Mouse (Mus musculus) kidney, adult 11 months (tissue): ENCODE measurements around the gene Slc4a7.

ENCODE experiments used
- DNase-seq: peaks from one replicate; pipeline ENCODE4 v3.0.0; 2022

The Slc4a7 gene

DNA sequence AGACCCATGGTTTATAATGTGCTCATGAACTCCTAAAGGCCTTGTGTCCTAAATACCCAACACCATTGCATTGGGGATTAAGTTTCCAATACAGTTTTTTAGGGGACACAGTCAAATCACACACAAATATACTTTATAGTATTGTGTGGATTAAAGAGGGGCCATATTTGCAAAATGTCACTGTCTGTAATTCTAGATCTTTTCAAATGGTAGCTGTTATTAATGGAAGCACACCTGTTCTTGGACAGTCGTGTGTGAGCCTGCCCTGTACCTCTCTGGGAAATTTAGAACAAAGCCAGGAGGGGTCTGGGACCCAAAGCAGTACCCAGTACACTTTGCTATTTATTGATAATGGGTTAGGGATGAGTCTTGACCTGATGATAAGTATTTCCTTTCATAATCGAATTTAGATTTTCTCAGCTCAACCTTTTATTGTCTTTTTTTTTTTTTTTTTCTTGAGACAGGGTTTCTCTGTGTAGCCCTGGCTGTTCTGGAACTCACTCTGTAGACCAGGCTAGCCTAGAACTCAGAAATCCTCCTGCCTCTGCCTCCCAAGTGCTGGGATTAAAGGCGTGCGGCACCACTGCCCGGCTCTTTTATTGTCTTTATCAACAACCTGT, at the start of gene Slc4a7:
Slc4a7 (plus strand) TSS at position 570 of the 620 bp plus-strand sequence.
- no peak for DNase-seq

DNA sequence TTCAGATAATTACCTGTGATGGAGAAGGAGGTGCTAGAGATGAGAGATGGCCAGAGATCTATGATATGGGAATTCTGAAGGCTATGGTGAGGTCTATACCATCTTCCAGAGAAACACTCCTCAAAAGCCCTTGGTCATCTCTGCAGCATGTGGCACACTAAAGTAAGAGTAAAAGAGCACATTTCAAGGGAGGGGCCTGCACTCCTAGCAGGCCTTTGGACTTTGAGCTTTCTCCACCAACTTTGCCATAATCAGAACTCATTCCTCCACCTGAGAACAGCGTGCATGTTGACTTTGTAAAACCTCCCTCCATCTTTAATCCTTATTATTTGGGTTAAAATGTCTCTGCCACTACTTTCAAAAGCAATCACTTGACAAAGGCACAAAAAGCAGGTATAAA, 31.5 kb upstream of the Slc4a7 start:
- DNase-seq, result no peak

DNA sequence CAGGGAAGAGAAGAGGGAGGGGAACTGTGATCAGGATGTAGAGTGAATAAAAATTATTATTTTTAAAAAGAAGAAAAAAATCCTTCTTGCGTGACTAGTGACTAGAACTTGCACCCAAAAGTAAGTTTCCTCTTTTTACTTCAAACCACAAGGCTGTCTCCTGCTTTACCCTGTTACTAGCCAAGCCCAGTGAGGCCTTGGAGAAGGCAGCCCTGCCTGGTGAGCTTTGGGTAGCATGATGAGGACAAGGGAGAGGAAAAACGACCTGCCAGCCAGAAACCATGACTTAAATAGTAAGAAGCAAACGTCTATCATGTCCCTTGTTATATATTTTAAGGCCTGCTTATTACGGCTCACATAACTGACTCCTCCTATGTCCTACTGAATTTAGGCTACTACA, 20.5 kb upstream of the Slc4a7 start:
- no peak for DNase-seq

DNA sequence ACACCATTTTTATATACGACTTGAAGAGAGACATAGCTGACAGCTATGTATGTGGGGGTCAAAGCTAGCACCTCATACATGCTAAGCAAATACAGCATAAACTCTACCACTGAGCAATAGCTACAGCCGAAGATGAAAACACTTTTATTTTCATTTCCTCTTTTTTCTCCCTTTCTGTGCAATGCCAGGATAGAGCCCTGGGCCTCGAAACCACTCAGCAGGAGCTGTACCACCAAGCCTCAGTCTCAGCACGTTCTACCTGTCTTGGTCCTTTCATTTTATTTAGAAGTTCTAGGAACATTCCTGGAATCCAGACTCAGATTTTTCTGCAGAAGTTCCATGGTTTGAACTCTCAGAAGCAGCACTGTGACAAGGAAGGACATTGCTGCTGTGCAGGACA, 17.3 kb upstream of the Slc4a7 start:
- no peak for DNase-seq

DNA sequence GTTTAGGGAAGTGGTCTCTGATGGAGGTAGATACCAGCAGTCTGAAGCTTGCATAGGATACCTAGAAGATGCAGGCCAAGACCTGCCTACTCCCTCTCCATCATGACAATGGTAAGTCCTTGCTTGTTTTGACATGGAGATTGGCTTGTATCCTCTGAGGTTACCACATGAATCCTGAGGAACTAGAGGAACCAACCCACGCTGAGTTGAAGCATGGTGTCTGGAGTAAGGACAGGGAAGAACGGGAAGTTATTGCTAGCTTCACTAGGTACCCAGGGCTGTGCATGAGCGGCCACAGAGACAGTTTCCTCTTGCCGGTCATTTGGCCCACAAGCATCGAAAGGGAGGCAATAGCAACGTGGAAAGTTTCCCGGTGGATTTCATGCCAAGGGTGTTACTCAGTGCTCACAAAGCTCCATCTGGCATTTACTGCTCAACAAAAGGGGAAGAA, 16.0 kb upstream of the Slc4a7 start:
- no peak for DNase-seq

DNA sequence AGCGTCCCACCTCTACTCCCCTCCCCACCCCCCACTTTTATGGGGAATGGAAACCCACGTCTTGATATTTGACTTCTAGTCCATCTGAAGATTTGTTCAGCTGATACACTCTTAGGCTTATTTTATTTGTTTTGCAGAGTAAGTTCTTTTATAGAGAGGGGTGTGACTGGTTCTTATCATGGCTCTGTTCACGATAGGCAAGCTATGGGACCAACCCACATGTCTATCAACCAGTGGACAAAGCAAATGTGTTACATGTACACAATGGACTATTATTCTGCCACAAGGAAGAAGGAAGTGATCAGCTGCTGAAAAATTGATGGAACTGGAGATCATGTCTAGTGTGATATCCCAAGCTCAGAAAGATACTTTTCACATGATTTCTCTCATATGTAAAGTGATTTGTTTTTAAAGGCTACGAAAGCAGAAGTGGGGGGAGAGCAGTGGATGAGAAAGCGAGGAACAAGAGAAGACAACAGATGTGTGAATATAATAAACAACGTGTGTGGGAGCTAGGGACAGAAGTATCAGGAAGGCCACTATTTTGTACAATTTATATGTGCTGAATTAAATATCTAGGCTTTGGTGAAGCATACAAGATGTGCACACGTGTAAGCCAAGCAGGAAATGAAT, 14.7 kb upstream of the Slc4a7 start:
- DNase-seq, result no peak

DNA sequence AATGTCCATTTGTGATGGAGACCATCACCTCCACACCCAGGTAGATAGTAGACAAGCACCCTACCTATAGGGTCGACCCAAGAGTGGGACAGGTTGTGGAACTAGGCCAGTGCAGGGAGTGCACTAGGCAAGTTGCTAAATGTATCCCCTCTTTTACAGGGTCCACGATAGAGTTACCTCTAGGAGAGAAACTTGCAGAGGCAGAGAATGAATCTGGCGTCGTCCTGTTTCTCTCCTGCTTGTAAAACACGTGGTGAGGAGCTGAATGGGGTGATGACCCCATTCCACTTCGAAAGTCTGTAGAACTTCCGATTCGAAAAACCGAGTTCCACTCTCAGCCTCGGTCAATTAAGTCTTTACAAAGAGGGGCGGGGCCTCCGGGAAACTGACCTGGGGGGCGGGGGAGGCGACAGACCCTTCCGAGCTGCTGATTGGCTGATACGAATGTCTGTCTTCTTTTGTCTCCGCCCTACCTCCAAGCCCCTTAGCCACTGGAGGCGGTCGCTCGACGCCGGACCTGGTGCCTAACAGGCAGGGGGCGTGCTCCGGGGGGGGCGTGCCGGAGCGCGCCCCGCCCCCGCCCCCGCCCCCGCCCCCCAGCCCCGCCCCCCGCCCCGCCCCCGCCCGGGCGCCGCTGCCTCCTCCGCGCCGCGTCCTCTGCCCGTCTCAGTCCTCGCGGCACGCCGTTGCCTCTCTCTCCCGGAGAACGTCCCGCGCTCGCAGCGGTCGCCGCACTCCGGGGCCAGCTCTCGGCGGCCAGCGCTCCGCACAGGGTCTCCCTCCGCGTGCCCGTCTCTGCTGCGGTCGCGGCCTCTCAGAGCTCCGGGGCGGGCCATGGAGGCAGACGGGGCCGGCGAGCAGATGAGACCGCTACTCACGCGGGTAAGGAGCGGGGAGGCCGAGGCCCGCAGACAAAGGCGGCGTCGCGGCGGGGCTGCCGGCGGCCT, 593 bp downstream of the Slc4a7 start:
- peak; percentile 86 for DNase-seq

DNA sequence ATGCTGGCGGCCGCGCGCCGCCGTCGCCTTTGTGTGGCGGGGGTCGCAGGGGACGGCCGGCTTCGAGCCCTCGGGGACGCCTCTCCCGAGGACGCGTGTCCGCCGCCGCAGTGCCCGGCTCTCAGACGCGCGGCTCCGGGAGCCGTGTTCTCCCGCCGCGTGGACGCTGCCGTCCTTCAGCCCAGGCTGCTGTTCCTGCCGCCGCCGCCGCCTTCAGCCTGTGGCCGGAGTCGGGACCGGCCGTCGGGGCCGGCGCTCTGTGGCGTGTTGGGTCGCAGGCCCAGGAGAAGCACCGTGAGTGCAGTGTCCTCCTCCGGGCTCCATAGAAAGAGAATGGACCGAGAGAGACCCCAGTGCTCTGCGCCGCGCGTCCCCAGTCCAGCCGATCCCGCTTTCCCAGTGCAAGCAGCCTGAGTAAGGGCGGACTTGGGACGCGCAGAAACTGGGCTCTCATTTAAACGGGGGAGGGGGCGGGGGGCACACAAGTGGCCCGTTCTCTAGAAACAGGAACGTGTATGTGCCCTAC, 1.3 kb downstream of the Slc4a7 start:
- DNase-seq, result peak; percentile 35

DNA sequence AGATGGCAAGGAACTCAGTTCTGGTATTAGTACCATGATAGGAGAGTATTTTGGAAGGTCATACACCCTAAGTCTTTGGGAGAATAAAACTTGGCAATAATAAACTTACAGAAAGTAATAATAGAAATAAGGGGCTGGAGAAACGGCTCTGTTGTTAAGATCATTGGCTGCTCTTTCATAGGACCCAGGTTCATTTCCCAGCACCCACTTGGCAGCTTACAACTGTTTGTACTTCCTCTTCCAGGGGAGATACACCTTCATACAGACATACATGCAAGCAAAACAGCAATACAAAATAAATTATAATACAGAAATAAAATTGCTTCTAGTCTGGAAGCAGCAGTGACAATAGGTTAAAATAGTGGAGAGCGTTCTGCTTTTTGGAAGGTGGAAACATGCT, 2.6 kb downstream of the Slc4a7 start:
- no peak for DNase-seq

DNA sequence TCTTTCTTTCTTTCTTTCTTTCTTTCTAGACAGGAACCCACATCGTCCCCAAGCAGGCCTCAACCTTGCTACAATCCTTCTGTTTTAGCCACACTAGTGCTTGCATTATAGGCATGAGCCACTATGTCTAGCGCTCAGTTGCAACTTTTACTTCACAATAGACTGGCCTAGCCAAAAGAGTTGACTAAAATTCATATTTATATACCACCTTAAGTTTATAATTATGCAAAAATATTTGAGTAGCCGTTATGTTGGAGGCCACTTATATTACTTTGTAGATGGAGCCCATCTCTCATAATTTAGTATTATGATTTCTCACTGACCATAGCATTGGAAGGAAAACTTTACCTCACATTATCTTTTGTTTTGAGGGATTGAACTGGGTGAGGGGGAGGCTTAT, 3.0 kb downstream of the Slc4a7 start:
- no peak for DNase-seq

DNA sequence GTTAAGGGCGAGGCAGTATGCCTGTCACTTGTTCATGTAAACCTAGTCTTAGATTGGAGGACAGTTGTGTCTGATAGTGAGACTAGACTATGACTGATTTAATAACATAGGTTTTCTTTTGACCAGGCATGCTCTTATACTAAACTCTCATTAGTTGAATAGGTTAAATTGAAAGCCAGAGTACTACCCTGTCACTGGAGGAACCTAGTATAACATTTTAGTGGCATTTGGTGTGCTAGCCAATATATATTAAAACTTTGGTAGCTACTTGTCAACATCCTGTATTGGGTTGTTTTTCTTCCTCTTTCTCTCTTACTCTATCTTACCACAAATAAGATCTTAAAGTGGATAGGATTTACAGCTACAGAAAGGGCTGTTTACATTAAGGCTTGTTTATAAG, 4.3 kb downstream of the Slc4a7 start:
- no peak for DNase-seq

DNA sequence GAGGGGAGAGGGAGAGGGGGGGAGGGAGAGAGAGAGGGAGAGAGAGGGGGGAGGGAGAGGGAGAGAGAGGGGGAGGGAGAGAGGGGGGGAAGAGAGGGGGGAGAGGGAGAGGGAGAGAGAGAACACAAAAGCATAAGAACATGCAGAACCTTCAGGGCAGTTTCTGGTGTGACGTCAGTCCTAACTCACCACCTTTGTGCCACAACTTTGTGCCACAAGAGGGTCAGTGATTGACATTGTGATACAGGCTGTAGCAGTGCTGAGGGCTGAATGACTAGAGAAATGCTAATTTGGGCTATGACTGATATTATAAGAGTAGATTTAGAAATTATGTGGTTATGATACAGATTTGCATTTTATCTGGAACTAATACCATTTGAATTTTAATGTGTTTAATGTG, 5.0 kb downstream of the Slc4a7 start:
- DNase-seq, result no peak

DNA sequence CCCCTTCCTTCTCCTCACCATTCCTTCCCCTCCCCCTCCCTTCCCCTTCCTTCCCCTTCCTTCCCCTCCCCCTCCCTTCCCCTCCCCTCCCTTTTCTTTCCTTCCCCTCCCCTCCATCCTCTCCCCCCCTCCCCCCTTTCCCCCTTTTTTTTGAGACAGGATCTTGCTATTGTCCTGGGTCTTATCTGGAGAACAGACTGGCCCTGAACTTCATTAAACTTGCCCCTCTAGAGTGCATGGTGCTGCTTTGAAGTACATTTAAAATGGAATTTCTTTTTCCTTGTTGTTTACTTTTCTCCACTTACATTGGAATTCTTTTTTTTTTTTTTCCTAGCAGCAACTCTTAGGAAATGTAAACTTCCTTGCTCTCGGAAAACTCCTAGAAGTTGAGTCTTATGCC, 6.9 kb downstream of the Slc4a7 start:
- DNase-seq, result no peak

DNA sequence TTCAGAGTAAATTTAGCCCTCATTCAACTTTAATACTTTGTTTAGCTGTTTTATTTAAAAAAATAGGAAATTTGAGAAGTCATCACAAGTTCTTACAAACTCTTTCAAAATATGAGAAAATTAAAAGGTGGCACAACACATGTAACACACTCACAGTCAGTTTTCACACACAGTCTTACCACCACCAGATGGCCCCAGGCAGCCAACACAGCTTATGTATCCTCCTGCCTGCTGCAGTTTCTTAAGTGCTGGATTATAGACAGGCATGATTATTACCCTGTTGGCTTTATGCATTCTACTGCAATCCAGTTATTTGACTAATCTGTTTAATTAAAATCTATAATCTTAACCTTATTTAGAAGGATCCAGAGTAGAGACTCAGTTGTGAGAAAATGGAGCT, 12.1 kb downstream of the Slc4a7 start:
- no peak for DNase-seq

DNA sequence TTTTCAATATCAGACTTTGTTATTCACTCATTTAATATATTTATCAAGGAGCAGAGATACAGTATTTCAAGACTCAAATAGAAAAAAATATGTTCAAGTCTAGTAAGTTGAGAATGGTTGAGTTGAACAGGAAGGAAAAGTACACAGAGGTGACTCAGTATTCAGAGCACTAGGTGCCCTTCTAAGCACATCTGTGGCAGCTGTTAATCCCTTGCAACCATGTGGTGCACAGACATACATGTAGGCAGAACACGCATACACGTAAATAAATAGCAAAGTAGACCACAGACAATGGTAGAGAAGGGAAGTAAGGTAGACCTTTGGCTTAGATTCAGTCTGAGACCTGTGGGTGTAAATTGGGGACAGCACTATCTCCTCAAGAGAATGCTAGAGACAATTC, 13.7 kb downstream of the Slc4a7 start:
- DNase-seq, result no peak

DNA sequence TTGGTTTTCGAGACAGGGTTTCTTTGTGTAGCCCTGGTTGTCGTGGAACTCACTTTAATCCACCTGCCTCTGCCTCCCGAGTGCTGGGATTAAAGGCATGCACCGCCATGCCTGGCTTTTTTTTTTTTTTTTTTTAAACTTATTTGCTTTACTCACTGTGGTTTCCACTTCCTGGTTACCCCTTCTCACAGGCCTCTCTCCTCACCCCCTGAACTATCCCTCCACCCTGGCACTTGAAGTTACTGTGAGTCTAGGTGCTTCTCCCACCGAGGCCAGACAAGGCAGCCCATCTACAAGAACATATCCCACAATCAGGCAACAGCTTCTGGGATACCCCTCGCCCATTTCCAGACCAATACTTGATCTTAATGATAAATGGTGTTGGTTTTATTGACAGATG, 14.8 kb downstream of the Slc4a7 start:
- DNase-seq, result no peak

DNA sequence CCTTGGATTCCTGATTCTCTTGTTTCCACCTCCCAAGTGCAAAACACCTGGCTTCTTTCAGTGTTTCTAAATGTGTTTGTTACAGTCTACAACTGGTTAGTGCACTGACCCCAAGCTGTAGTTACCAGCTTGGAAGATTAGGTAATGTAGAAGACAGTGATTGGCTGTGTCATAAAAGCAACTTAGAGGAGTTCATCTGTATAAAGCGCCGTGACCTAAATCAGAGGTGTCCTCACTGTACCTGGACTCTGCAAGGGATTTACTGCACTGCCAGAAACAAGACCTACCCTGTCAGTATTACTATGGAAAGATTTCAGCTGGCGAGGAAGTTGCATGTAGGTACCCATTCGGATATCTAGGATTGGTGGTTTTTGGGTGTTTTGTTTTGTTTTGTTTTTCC, 16.5 kb downstream of the Slc4a7 start:
- DNase-seq, result no peak

DNA sequence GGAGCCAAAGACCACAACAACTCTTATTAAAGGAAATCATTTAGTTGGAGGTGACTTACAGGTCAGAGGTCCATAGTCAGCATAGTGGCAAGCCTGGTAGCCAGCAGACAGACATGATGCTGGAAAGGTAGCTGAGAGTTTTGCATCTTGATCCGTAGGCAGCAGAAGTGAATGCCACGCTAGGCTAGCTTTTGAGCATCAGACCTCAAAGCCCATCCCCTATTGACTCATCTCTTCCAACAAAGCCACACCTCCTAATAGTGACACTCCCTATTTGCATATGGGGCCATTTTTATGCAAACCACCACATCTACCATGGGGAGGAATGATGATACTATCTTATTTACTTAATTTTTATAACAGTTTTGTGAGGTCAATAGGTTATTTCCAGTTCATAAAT, 79.1 kb downstream of the Slc4a7 start:
- no peak for DNase-seq

DNA sequence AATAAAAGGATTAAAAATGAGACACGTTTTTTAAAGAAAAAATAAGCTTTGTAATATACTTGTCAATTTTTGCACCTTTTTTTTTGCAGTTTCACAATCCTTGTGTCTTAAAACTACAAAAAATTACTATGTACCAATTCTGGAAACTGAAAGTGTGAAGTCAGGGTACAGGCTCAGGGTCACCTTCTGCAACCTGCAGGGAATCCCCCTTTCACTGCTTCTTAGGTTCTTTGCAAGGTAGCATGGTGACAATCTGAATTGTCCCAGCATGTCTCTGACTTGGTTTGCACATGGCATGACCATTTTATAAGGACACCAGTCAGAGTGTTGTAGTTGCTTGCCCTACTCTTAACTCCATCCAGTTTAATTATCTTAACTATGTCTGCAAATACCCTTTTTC, 82.1 kb downstream of the Slc4a7 start:
- DNase-seq, result no peak

DNA sequence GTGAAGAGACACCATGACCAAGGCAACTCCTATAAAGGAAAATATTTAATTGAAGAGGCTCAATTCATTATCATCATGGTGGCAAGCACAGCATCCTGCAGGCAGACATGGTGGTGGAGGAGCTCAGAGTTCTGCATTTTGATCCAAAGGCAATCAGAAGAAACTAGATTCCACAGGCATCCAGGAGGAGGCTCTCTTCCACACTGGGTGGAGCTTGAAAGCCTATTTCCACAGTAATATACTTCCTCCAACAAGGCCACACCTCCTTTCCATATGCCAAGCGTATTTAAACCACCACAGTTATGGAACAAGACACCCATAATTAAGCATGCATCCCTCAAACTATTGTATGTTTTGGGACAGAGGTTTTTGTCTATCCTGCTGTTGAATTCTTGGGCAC, 84.9 kb downstream of the Slc4a7 start:
- no peak for DNase-seq

DNA sequence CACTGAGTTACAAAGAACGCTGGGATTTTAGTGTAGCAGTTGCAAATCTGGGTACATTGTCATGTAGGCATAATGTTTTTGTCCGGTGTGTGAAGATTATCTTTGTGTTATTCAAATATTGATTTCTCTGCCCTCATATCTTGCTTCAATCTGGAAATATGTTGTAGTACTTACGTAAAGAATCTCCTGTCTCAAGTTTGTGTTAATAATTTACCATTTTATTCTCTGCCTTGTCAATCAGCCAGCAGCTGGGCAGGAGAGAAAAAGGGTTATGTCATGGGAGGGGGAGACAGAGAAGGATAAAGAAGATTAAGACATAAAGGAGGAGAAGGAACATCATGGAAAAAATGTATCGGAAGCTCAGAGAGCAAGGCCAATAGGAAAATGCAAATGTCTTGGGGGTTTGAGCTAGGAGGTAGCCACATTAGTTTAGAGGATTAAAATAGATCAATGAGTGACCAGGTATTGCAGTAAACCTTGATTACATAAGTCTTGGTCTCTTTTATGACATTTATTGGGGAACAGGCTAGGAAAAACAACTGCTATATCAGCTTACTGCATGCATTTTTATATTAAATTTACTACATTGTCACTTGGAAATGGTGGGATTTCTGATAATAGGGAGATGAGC, 87.9 kb downstream of the Slc4a7 start:
- no peak for DNase-seq

DNA sequence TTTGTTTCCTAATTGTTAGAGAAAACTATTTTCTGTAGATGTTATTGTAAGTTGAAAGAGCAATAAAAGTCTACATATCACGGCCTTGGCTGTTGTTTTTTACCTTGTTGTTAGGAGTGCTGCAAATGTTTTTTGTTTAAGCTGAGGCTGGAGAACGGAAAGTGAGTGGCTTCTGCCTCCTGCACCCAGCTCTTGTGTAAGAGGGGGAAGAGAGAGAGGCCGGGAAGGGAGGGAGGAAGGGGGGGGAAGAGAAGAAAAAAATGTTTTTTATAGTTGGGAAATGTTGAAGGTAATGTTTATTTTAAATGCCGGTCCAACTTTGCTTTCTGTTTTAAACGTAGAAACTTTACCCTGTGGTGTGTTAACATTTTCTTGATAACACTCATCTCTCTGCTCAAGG, 97.8 kb downstream of the Slc4a7 start:
- DNase-seq, result no peak

DNA sequence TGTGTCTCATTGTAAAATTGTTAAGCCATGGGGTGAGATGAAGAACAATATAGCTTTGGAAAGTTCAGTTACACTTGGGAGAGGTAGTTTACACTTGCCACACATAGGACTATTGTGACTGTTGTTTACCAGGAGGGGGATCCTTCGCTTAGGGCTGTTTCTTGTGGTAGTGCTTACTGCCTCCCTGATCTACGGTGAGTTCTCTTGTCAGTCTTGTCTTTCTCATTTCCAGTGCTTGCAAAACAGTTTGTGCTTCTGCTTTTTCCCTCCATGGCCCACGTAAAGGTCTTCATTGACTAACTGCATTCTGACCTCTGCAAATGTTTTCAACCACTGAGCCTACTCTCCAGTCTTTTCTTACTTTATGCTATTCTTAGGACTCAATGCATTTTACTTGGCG, 98.3 kb downstream of the Slc4a7 start:
- DNase-seq, result no peak
